Mouse (Mus musculus) neural tube, embryonic 12.5 days (tissue): ENCODE results near the gene Nectin2. TPM values are rescaled to one million over a fixed set of nuclear protein-coding genes. Genes with fewer than 3 reads are reported as not detected.

Experiments used
- ATAC-seq: fragments of 200-750 bp; cut with Nextera tagmentation; 2 replicates; pipeline ENCODE4 v1.8.0; 2017; ENCODE audit warnings: low read depth, mild to moderate bottlenecking, moderate TSS enrichment, moderate library complexity; ENCODE audit not compliant: low FRiP score
- H3K27ac ChIP-seq: fragments of 300-500 bp; sonication (generic); 2 replicates; pipeline ENCODE4 v1.5.1; 2016
- H3K27me3 ChIP-seq: fragments of 300-500 bp; sonication (generic); replicated peaks from 2 replicates; pipeline ENCODE4 v1.6.1; 2016; ENCODE audit warnings: mild to moderate bottlenecking
- H3K36me3 ChIP-seq: fragments of 300-500 bp; sonication (generic); 2 replicates; pipeline ENCODE4 v1.6.1; 2016; ENCODE audit warnings: mild to moderate bottlenecking
- H3K4me1 ChIP-seq: fragments of 300-500 bp; sonication (generic); 2 replicates; pipeline ENCODE4 v1.6.1; 2016
- H3K4me2 ChIP-seq: fragments of 300-500 bp; sonication (generic); replicated peaks from 2 replicates; pipeline ENCODE4 v1.6.1; 2016; ENCODE audit warnings: mild to moderate bottlenecking
- H3K4me3 ChIP-seq: fragments of 300-500 bp; sonication (generic); 2 replicates; pipeline ENCODE4 v1.5.1; 2016
- H3K9ac ChIP-seq: fragments of 300-500 bp; sonication (generic); 2 replicates; pipeline ENCODE4 v1.6.1; 2016; ENCODE audit warnings: mild to moderate bottlenecking
- H3K9me3 ChIP-seq: fragments of 300-500 bp; sonication (generic); 2 replicates; pipeline ENCODE4 v1.6.1; 2016; ENCODE audit warnings: mild to moderate bottlenecking
- WGBS: fragments of 180-500 bp; shearing (Covaris S2); methylation state at CpG from one replicate; pipeline ENCODE4 v1.1.7; 2016; 5-methylcytosine and 5-hydroxymethylcytosine counted together
- polyA plus RNA-seq: library from polyadenylated mRNA; unstranded; fragments of >200 nt; fragmentation: Nextera tagmentation; extraction: Ambion mirVana; gene quantifications from 2 replicates; pipeline ENCODE4 v1.2.1, GENCODE M21; 2016

Nectin2 gene
- polyA plus RNA-seq, 1 experiment from 2014 or later: 63.5 TPM

GRCm38 (mm10) chr7:19736389-19737057, 13.8 kb downstream of the Nectin2 start:
- Histone ChIP-seq H3K4me1 (peaks cover 3% of the 10 kb centered on the region), H3K27me3 (no peaks in the 10 kb centered on the region), H3K9me3 (no peaks in the 10 kb centered on the region), H3K4me3 (no peak overlapping the region), H3K9ac (no peak overlapping the region), H3K27ac (no peak overlapping the region), H3K4me2 (no peak overlapping the region), H3K36me3 (peaks cover 50% of the 10 kb centered on the region)
- WGBS: 87% methylated on average over 16 of the region's 16 CpGs
- ATAC-seq: no peak

DNA sequence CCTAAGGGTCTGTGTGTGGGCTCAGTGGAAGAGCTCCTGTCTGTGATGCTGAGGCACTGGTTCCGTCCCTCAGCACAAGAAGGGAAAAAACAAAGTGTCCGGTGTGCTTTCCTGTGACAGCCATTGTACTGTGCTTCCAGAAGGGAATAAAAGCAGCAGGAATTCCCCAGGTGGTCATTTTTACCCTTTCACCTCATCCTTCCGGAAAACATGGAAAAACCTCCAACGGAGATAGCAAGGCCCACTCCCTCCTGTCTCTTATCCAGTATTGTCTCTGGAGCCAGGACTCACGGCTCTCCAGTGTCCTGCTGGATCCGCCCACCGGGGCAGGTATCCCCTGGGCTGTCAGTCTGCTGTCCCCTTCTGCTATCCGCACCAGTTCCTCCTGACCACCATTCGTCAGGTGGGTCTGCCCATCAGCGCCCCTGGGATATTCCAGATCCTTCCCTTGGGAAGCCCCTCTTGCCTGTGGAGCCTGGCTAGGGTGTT, 16.1 kb downstream of the Nectin2 start:
- Histone ChIP-seq H3K9me3 (no peaks in the 10 kb centered on the region), H3K4me2 (no peak overlapping the region), H3K9ac (no peak overlapping the region), H3K27me3 (no peaks in the 10 kb centered on the region), H3K4me3 (no peak overlapping the region), H3K36me3 (peaks cover 73% of the 10 kb centered on the region), H3K4me1 (no peaks in the 10 kb centered on the region), H3K27ac (no peak overlapping the region)
- no peak for ATAC-seq
- WGBS: 85% methylated on average over 10 of the region's 10 CpGs

DNA sequence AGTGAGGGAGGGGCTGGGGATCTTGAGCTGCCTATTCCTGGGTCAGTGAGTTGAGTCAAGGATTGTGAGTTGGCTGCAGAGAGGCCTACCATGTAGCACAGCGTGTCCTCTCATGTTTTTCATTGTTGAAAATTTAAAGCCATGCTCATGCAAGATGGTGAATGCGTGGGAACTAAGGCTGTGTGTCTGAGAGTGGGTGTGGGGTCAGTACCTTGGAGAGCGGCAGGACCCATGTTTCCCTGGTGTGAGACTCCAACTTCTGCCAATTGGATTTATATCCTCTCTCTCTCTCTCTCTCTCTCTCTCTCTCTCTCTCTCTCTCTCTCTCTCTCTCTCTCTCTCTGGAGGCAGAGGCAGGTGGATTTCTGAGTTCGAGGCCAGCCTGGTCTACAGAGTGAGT, 23.7 kb downstream of the Nectin2 start:
- Histone ChIP-seq H3K9ac (no peak overlapping the region), H3K9me3 (no peaks in the 10 kb centered on the region), H3K4me1 (no peaks in the 10 kb centered on the region), H3K4me3 (no peak overlapping the region), H3K27me3 (no peaks in the 10 kb centered on the region), H3K27ac (no peak overlapping the region), H3K36me3 (peaks cover 92% of the 10 kb centered on the region), H3K4me2 (no peak overlapping the region)
- WGBS: 93% methylated on average over 4 of the region's 4 CpGs
- no peak for ATAC-seq

GRCm38 (mm10) chr7:19724167-19724566, 26.1 kb downstream of the Nectin2 start:
- Histone ChIP-seq H3K27ac (no peak overlapping the region), H3K36me3 (peaks cover 82% of the 10 kb centered on the region), H3K27me3 (no peaks in the 10 kb centered on the region), H3K9me3 (peaks cover 10% of the 10 kb centered on the region; the same call in 1 of the 2 replicates), H3K4me1 (no peaks in the 10 kb centered on the region), H3K9ac (no peak overlapping the region), H3K4me2 (no peak overlapping the region), H3K4me3 (no peak overlapping the region)
- ATAC-seq: no peak
- 96% methylated on average over 12 of the region's 12 CpGs for WGBS

DNA sequence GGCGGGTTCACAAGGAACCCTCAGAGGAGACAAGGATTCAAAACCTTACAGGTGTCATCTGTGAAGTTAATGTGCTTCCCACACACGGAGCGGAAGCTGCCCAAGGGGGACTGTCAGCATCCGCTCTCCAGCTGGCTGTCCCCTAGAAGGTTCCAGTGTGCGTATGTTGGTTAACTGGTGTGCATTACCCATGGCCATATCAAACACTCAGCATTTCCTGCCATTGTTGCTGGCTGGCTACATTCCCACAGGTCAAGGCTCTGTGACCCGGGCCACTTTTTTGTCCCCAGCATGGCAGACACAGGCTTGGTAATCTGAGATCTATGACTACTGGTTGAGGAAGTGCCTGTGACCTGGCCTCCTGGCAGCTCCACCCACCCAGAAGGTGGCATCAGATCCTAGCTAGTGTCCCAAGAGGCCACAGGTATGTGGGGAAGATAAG, 27.5 kb downstream of the Nectin2 start:
- H3K4me3 ChIP-seq: no peak overlapping the region
- no peak overlapping the region for H3K9ac ChIP-seq
- peaks cover 73% of the 10 kb centered on the region for H3K36me3 ChIP-seq
- WGBS: 86% methylated on average over 6 of the region's 6 CpGs
- H3K27me3 ChIP-seq: no peaks in the 10 kb centered on the region
- H3K27ac ChIP-seq: no peak overlapping the region
- no peaks in the 10 kb centered on the region for H3K4me1 ChIP-seq
- no peak overlapping the region for H3K4me2 ChIP-seq
- ATAC-seq: no peak
- H3K9me3 ChIP-seq: peaks cover 10% of the 10 kb centered on the region; the same call in 1 of the 2 replicates

DNA sequence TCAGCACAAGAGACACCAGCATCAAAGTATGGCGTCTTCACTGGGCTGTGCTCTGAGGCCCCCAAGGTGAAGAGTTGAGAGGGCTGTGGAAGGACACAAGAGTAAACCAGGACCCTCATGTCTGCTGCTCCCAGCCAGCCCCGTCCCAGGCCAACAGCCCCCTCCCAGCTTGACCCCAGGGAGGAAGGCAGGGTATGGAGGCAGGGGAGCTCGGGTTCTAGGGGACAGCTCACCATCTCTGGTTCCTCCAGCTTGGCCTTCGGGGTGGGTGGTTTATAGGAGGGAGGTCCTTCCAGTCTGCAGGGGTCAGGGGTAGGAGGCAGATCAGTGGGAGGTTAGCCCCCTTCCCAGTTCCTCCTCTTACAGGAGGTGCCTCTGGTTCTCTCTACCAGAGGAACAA, 31.1 kb downstream of the Nectin2 start:
- no peak for ATAC-seq
- no peak overlapping the region for H3K9ac ChIP-seq
- peaks cover 10% of the 10 kb centered on the region; the same call in 1 of the 2 replicates for H3K9me3 ChIP-seq
- no peak overlapping the region for H3K4me3 ChIP-seq
- H3K27me3 ChIP-seq: no peaks in the 10 kb centered on the region
- no peak overlapping the region for H3K27ac ChIP-seq
- 91% methylated on average over 4 of the region's 4 CpGs for WGBS
- no peak overlapping the region for H3K4me2 ChIP-seq
- H3K36me3 ChIP-seq: peaks cover 40% of the 10 kb centered on the region
- H3K4me1 ChIP-seq: peaks cover 12% of the 10 kb centered on the region

- Histone ChIP-seq H3K9ac (no peak overlapping the region), H3K27ac (no peak overlapping the region), H3K27me3 (no peaks in the 10 kb centered on the region), H3K4me3 (no peak overlapping the region), H3K4me1 (peaks cover 17% of the 10 kb centered on the region), H3K4me2 (no peak overlapping the region), H3K9me3 (peaks cover 10% of the 10 kb centered on the region; the same call in 1 of the 2 replicates), H3K36me3 (peaks cover 32% of the 10 kb centered on the region)
- no peak for ATAC-seq
- whole genome bisulfite sequencing: 91% methylated on average over 5 of the region's 5 CpGs
Measured at GRCm38 (mm10) chr7:19718297-19718952, 31.9 kb downstream of the Nectin2 start.

DNA sequence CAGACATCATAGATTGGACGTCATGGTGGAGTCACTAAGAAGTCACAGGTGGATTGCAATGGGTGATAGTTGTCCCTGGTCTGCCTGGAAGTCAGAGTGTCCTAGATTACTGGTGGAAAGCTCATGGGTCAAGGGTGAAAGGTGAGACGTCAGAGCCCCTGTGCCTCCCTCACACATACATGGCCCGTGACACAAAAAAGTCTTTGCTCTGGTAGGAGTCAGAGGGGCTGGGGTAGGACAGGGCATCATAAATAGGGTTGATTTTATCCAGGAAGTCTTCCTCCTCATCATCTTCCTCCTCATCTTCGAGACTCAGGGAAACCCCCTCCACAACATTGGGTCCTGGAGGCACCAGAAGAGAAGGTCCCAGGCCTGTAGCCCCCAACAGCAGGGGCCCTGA, 32.9 kb downstream of the Nectin2 start:
- Histone ChIP-seq H3K27me3 (no peaks in the 10 kb centered on the region), H3K4me3 (no peak overlapping the region), H3K27ac (no peak overlapping the region), H3K9ac (no peak overlapping the region), H3K4me1 (peaks cover 17% of the 10 kb centered on the region), H3K9me3 (peaks cover 10% of the 10 kb centered on the region; the same call in 1 of the 2 replicates), H3K36me3 (peaks cover 28% of the 10 kb centered on the region), H3K4me2 (no peak overlapping the region)
- no peak for ATAC-seq
- WGBS: 89% methylated on average over 4 of the region's 4 CpGs

- ATAC-seq: no peak
- 0 out of 2 replicates have a peak overlapping the region, but pooled peaks have one; percentile 17 for H3K9ac ChIP-seq
- no peaks in the 10 kb centered on the region for H3K27me3 ChIP-seq
- H3K9me3 ChIP-seq: peaks cover 10% of the 10 kb centered on the region; the same call in 1 of the 2 replicates
- H3K4me3 ChIP-seq: no peak overlapping the region
- peaks cover 31% of the 10 kb centered on the region for H3K36me3 ChIP-seq
- H3K4me2 ChIP-seq: peak overlapping the region; percentile 55
- peak overlapping the region; percentile 63; the same call in 1 of the 2 replicates for H3K27ac ChIP-seq
- 87% methylated on average over 2 of the region's 2 CpGs for WGBS
- peaks cover 17% of the 10 kb centered on the region for H3K4me1 ChIP-seq
Measured at GRCm38 (mm10) chr7:19716822-19717221, 33.5 kb downstream of the Nectin2 start.

GRCm38 (mm10) chr7:19716055-19716682, 34.1 kb downstream of the Nectin2 start:
- peaks cover 31% of the 10 kb centered on the region for H3K36me3 ChIP-seq
- 8% methylated on average over 18 of the region's 18 CpGs for WGBS

DNA sequence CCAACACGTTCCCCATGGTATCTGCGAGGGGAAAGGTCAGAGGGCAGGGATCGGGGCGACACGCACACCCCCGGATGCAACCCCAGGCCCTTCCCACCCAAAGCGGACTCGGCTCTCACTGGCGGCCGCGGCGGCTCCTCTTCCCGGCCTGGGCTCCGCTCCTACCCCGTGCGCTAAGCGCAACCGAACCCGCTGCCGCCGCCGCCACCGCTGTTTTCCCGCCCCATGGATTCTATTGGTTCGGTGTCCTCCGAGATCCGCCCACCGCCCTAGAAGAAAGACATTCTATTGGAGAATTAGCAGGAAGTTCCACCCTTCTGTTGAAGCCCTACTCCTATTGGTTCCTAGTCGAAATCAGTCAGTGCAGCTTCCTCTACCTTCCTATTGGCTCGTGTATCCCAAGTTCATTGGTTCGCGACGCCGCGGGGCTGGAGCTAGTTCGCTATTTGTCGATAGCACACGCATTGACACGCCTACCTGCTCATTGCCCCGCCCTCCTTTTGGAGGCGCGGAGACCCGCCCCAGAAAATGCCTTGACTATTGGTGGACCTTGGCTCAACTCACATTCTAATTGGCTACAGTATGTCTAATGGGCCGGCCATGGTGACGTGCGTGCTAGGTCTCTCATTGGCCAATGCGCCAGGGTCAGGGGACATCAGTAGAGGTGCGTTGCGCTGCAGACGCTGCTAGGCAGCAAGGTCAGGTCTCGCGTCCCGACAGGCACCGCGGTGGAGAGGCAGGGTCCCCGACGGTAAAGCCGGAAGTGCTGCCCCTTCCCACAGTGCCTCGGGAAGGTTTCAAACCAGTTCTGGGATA, 34.8 kb downstream of the Nectin2 start, which contains the start of gene Tomm40:
TSS of gene Tomm40 (minus strand) at position 200 of the 816 bp plus-strand sequence.
- Histone ChIP-seq H3K27ac (peak within 1 kb of the TSS; percentile 63; the same call in 1 of the 2 replicates), H3K9ac (peak within 1 kb of the TSS; percentile 93), H3K36me3 (peaks cover 30% of the 10 kb centered on the region), H3K9me3 (0 out of 2 replicates have a peak, but pooled peaks cover under 1% of the 10 kb centered on the region), H3K4me2 (peak within 1 kb of the TSS; percentile 94), H3K27me3 (no peaks in the 10 kb centered on the region), H3K4me1 (peaks cover 17% of the 10 kb centered on the region), H3K4me3 (peak within 1 kb of the TSS; percentile 96)
- under 1% methylated on average over 59 of the region's 59 CpGs for WGBS
- peak; percentile 99 for ATAC-seq

More at GRCm38 (mm10) chr7:19716055-19716682, 34.1 kb downstream of the Nectin2 start:
- Histone ChIP-seq H3K27ac (peak overlapping the region; percentile 63; the same call in 1 of the 2 replicates), H3K9ac (0 out of 2 replicates have a peak overlapping the region, but pooled peaks have one; percentile 47), H3K4me3 (peak overlapping the region; percentile 28), H3K4me2 (peak overlapping the region; percentile 55), H3K4me1 (peaks cover 17% of the 10 kb centered on the region), H3K9me3 (peaks cover 8% of the 10 kb centered on the region; the same call in 1 of the 2 replicates), H3K27me3 (no peaks in the 10 kb centered on the region)
- ATAC-seq: no peak; the same call in 1 of the 2 replicates
